In the genomic region with DNA sequence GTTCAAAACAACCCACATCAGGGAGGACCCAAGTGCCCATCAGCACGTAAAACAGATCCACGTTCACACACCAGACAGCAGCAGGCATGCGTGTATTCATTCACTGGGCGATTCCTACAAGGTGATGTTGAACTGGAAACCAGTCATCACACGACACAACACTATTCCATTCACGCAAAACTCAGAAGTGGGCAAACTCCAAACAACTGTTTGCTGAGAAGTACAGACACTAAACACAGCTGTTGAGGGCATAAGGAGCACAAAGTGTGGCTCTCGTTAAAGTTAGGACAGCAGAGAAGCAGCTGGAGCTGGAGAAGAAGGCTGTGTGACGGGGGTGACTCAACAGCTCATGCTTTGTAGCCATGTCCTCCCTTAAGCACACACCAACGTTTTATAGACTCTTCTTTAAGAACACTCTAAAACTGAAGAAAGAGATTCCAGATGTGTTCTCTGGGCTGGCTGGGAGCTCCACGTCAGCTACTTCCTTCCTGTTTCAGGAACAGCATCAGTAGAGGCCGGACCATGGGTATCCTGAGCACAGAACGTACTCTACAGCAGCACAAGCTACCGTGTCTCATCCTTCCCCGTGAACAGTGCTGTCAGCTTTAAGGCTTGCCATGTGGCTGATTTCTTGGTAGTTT, we compare ENCODE assay signal across 15 mouse cellular contexts. TPM values are rescaled to one million over a fixed set of nuclear protein-coding genes. Genes with fewer than 3 reads are reported as not detected.
DNase-seq lines count a peak whose midpoint lies in the region; ATAC-seq lines count a peak whose summit lies in the region.
"Had no signal": no experiment of that assay in that cellular context is flagged by ENCODE, and none has a peak within 500 bp of the region (broad histone marks: within the 10 kb centered on the region; RNA-seq: fewer than 3 reads in every experiment).

No protein-coding gene starts in this region.

- no peak overlapping the region for H3K9ac ChIP-seq in heart, embryonic 11.5 days (ENCODE audit: low read depth, low read length)
- H3K9ac ChIP-seq in embryonic facial prominence, embryonic 13.5 days = no peak overlapping the region

- peak; percentile 61 to 85 for DNase-seq in heart, adult 18-20 months
- peak; percentile 26 for DNase-seq in heart, postnatal 4 days
- no peak for DNase-seq in right cerebral cortex, postnatal 4 days
- DNase-seq in neural tube, embryonic 10.5 days (ENCODE audit: extremely low spot score, low spot score) = no peak
- DNase-seq: adrenal gland, postnatal 36 days; cerebellum, adult 11-12 months; spleen, adult 18-20 months had no signal

- no peak overlapping the region for H3K27ac ChIP-seq in heart, embryonic 11.5 days (ENCODE audit: low read depth, low read length)
- H3K27ac ChIP-seq in brown adipose tissue, adult 24 weeks (replicated peaks; ENCODE audit: low read depth, low read length) = peak overlapping the region; percentile 90
- H3K27ac ChIP-seq in embryonic facial prominence, embryonic 13.5 days = peak overlapping the region; percentile 60
- H3K27ac ChIP-seq: macrophage had no signal

- ATAC-seq in heart, embryonic 11.5 days (replicated peaks; ENCODE audit: insufficient number of reproducible peaks, low FRiP score, low TSS enrichment) = no peak
- no peak for ATAC-seq in embryonic facial prominence, embryonic 13.5 days (ENCODE audit: insufficient number of reproducible peaks, insufficient read depth, low FRiP score, low TSS enrichment, low read depth)
- ATAC-seq: CD4-positive, CD25-positive, alpha-beta regulatory T cell, adult 4 months; hindbrain, embryonic 16.5 days had no signal

- no peaks in the 10 kb centered on the region for H3K27me3 ChIP-seq in heart, embryonic 11.5 days (ENCODE audit: control insufficient read depth, insufficient read depth, low read length)
- no peaks in the 10 kb centered on the region for H3K27me3 ChIP-seq in embryonic facial prominence, embryonic 13.5 days

- WGBS in heart, embryonic 11.5 days (ENCODE audit: insufficient replicate concordance) = 75% methylated on average over 14 of the region's 14 CpGs
- 52% methylated on average over 14 of the region's 14 CpGs for WGBS in embryonic facial prominence, embryonic 13.5 days

- no peak overlapping the region for H3K4me3 ChIP-seq in heart, embryonic 11.5 days (ENCODE audit: low read depth, low read length)
- H3K4me3 ChIP-seq in brown adipose tissue, adult 24 weeks (ENCODE audit: insufficient read depth, low read depth, low read length) = no peak overlapping the region
- no peak overlapping the region for H3K4me3 ChIP-seq in embryonic facial prominence, embryonic 13.5 days

- no peaks in the 10 kb centered on the region for H3K36me3 ChIP-seq in heart, embryonic 11.5 days (ENCODE audit: control insufficient read depth, insufficient read depth, low read length)
- H3K36me3 ChIP-seq in embryonic facial prominence, embryonic 13.5 days = no peaks in the 10 kb centered on the region

- no peaks in the 10 kb centered on the region for H3K9me3 ChIP-seq in heart, embryonic 11.5 days (replicated peaks; ENCODE audit: control insufficient read depth, low read length)
- no peaks in the 10 kb centered on the region for H3K9me3 ChIP-seq in embryonic facial prominence, embryonic 13.5 days

- H3K4me1 ChIP-seq in heart, embryonic 11.5 days (ENCODE audit: control insufficient read depth, insufficient read depth, low read length) = peaks cover 12% of the 10 kb centered on the region
- H3K4me1 ChIP-seq in brown adipose tissue, adult 24 weeks (ENCODE audit: control insufficient read depth, insufficient read depth, insufficient read length, low read length) = peaks cover 9% of the 10 kb centered on the region
- peaks cover 11% of the 10 kb centered on the region for H3K4me1 ChIP-seq in embryonic facial prominence, embryonic 13.5 days

- no peak overlapping the region for H3K4me2 ChIP-seq in heart, embryonic 11.5 days
- H3K4me2 ChIP-seq in embryonic facial prominence, embryonic 13.5 days = 0 out of 2 replicates have a peak overlapping the region, but pooled peaks have one; percentile 10

RNA-seq across cellular contexts. Expression of a gene that starts 38.0 kb away (rescaled TPM):
- not detected for total RNA-seq in heart, adult 18-20 months (2021)
- polyA plus RNA-seq in heart, embryonic 11.5 days (2014; fragmentation: Nextera tagmentation; extraction: Ambion mirVana) = not detected in 2 replicates
- not detected in 2 replicates for polyA plus RNA-seq in brown adipose tissue, adult 24 weeks (2012; ENCODE audit: insufficient read depth, insufficient read length, missing spikeins)
- polyA plus RNA-seq in embryonic facial prominence, embryonic 13.5 days (2015; fragmentation: Nextera tagmentation; extraction: Ambion mirVana) = 0.29 TPM in 1 of 2 replicates, not detected in the other
- total RNA-seq in heart, postnatal 4 days (2021) = under 1 TPM; 0.14 to 0.47 TPM
- total RNA-seq: layer of hippocampus, adult 18-20 months; liver, adult 2 months had no signal
- polyA plus RNA-seq: CD4-positive, CD25-positive, alpha-beta regulatory T cell, adult 4 months; hindbrain, embryonic 16.5 days; liver, adult 2 months had no signal

Comparison
In these comparisons a context has a peak if more than half of its experiments do, and no peak if none do; other contexts are left out.
1. DNase-seq: peak in heart, adult 18-20 months (2 of 2) and heart, postnatal 4 days (single experiment); none in right cerebral cortex, postnatal 4 days (single experiment) and neural tube, embryonic 10.5 days (single experiment).